Mouse (Mus musculus): Measurements from ENCODE around the gene Rpl7a.

Rpl7a gene

GRCm38 (mm10) chr2:26954735-26955395 lies 44.3 kb downstream of the Rpl7a start:
- in situ Hi-C loops (cut with MboI, MseI) = no loop called here

- in situ Hi-C loops (cut with MboI, MseI) = no loop called here
Observed at GRCm38 (mm10) chr2:26956811-26957487, 46.4 kb downstream of the Rpl7a start.

- in situ Hi-C loops (cut with MboI, MseI) = no loop called here
Observed at GRCm38 (mm10) chr2:26957488-26957859, 46.9 kb downstream of the Rpl7a start.

GRCm38 (mm10) chr2:26960756-26961155 lies 50.2 kb downstream of the Rpl7a start:
- in situ Hi-C loops (cut with MboI, MseI) = loop anchor here (5.0 kb wide), 1 partner anchor 47 kb away; the partner anchor contains the start of gene Cacfd1

Measured in T-helper 2 cell (primary cell).